Mouse (Mus musculus): Measurements from ENCODE around the gene Gm9999. TPM values are rescaled to one million over a fixed set of nuclear protein-coding genes. Genes with fewer than 3 reads are reported as not detected.

Gene Gm9999
- not detected for total RNA-seq (2021)
- long read RNA-seq, experiment 1 = 0 reads
- long read RNA-seq, experiment 2 = 0 reads

- no peak within 1 kb of the TSS for H3K27ac ChIP-seq
- TF ChIP-seq CTCF (conservative IDR thresholded peaks at IDR 0.05) = no peak
- no peak for DNase-seq (ENCODE audit: low spot score in 2 of 2)
- H3K4me3 ChIP-seq = no peak within 1 kb of the TSS
Measured at GRCm38 (mm10) chr7:46983280-46983679, at the start of gene Gm9999. TSS of gene Gm9999 (plus strand) at chr7:46983580.

- no peak for DNase-seq (ENCODE audit: low spot score in 2 of 2)
- TF ChIP-seq CTCF (conservative IDR thresholded peaks at IDR 0.05) = no peak
- no peak overlapping the region for H3K4me3 ChIP-seq
Measured at GRCm38 (mm10) chr7:46934788-46935187, 48.6 kb upstream of the Gm9999 start.

GRCm38 (mm10) chr7:46935847-46936246 is 47.5 kb upstream of the Gm9999 start:
- DNase-seq (ENCODE audit: low spot score in 2 of 2) = peak in 1 of 2 experiments; percentile 24
- no peak overlapping the region for H3K4me3 ChIP-seq
- no peak overlapping the region for H3K27ac ChIP-seq
- peak; percentile 72 for TF ChIP-seq CTCF (conservative IDR thresholded peaks at IDR 0.05)

More at GRCm38 (mm10) chr7:46934788-46935187, 48.6 kb upstream of the Gm9999 start:
- no peak overlapping the region for H3K27ac ChIP-seq

- DNase-seq (ENCODE audit: low spot score in 2 of 2) = peak; percentile 92
- Histone ChIP-seq H3K27ac (peak within 1 kb of the TSS; percentile 86), H3K4me3 (peak within 1 kb of the TSS; percentile 86)
- TF ChIP-seq CTCF (conservative IDR thresholded peaks at IDR 0.05) = no peak
Measured at GRCm38 (mm10) chr7:46957831-46958691, 25.3 kb upstream of the Gm9999 start, which contains the start of gene Uevld. TSS of gene Uevld (minus strand) at chr7:46958527.

- TF ChIP-seq CTCF (conservative IDR thresholded peaks at IDR 0.05) = no peak
- Histone ChIP-seq H3K4me3 (peak overlapping the region; percentile 86), H3K27ac (peak overlapping the region; percentile 86)
- no peak for DNase-seq (ENCODE audit: low spot score in 2 of 2)
Measured at GRCm38 (mm10) chr7:46958853-46959252, 24.5 kb upstream of the Gm9999 start.

- H3K4me3 ChIP-seq = no peak overlapping the region
- no peak for DNase-seq (ENCODE audit: low spot score in 2 of 2)
- TF ChIP-seq CTCF (conservative IDR thresholded peaks at IDR 0.05) = no peak
- no peak overlapping the region for H3K27ac ChIP-seq
Measured at GRCm38 (mm10) chr7:46960991-46961390, 22.4 kb upstream of the Gm9999 start.

GRCm38 (mm10) chr7:46962132-46962531 is 21.2 kb upstream of the Gm9999 start:
- Histone ChIP-seq H3K27ac (no peak overlapping the region), H3K4me3 (no peak overlapping the region)
- TF ChIP-seq CTCF (conservative IDR thresholded peaks at IDR 0.05) = no peak
- no peak for DNase-seq (ENCODE audit: low spot score in 2 of 2)

GRCm38 (mm10) chr7:46962806-46963618 is 20.4 kb upstream of the Gm9999 start:
- peak; percentile 73 to 80 for DNase-seq (ENCODE audit: low spot score in 2 of 2)
- Histone ChIP-seq H3K4me3 (no peak overlapping the region), H3K27ac (no peak overlapping the region)
- TF ChIP-seq CTCF (conservative IDR thresholded peaks at IDR 0.05) = peak; percentile 87

- TF ChIP-seq CTCF (conservative IDR thresholded peaks at IDR 0.05) = no peak
- H3K27ac ChIP-seq = no peak overlapping the region
- H3K4me3 ChIP-seq = no peak overlapping the region
- DNase-seq (ENCODE audit: low spot score in 2 of 2) = no peak
Measured at GRCm38 (mm10) chr7:46964070-46964469, 19.3 kb upstream of the Gm9999 start.

- DNase-seq (ENCODE audit: low spot score in 2 of 2) = no peak
- no peak for TF ChIP-seq CTCF (conservative IDR thresholded peaks at IDR 0.05)
Measured at GRCm38 (mm10) chr7:46969898-46970297, 13.5 kb upstream of the Gm9999 start.

GRCm38 (mm10) chr7:46974648-46975047 is 8.7 kb upstream of the Gm9999 start:
- no peak overlapping the region for H3K4me3 ChIP-seq
- no peak for TF ChIP-seq CTCF (conservative IDR thresholded peaks at IDR 0.05)
- no peak overlapping the region for H3K27ac ChIP-seq
- DNase-seq (ENCODE audit: low spot score in 2 of 2) = no peak

More at GRCm38 (mm10) chr7:46969898-46970297, 13.5 kb upstream of the Gm9999 start:
- Histone ChIP-seq H3K27ac (no peak overlapping the region), H3K4me3 (no peak overlapping the region)

- no peak for TF ChIP-seq CTCF (conservative IDR thresholded peaks at IDR 0.05)
- no peak for DNase-seq (ENCODE audit: low spot score in 2 of 2)
- H3K4me3 ChIP-seq = no peak overlapping the region
- no peak overlapping the region for H3K27ac ChIP-seq
Measured at GRCm38 (mm10) chr7:46975456-46975855, 7.9 kb upstream of the Gm9999 start.
